Mouse (Mus musculus): ENCODE data around the gene Col15a1. TPM values are rescaled to one million over a fixed set of nuclear protein-coding genes. Genes with fewer than 3 reads are reported as not detected.

Col15a1 gene
- polyA plus RNA-seq, 1 experiment: 1.6 TPM

GRCm38 (mm10) chr4:47222146-47222545 lies 14.2 kb downstream of the Col15a1 start:
- Histone ChIP-seq H3K4me3 (ENCODE audit: low read depth, low read length) (no peak overlapping the region), H3K27me3 (ENCODE audit: control insufficient read depth, insufficient read depth, low read length, poor library complexity, severe bottlenecking) (no peaks in the 10 kb centered on the region), H3K9me3 (replicated peaks; ENCODE audit: control insufficient read depth, insufficient read depth, low read length, poor library complexity, severe bottlenecking) (no peaks in the 10 kb centered on the region; the same call in 1 of the 2 replicates), H3K9ac (ENCODE audit: low read depth, poor library complexity, severe bottlenecking) (no peak overlapping the region), H3K27ac (ENCODE audit: insufficient read depth, low read length) (no peak overlapping the region), H3K4me1 (ENCODE audit: control insufficient read depth, insufficient read depth, low read length) (no peaks in the 10 kb centered on the region), H3K36me3 (ENCODE audit: control insufficient read depth, insufficient read depth, low read length, poor library complexity, severe bottlenecking) (no peaks in the 10 kb centered on the region)
- TF ChIP-seq EP300 (IDR thresholded peaks at IDR 0.05; ENCODE audit: insufficient read depth, low read depth, low read length) (no peak), CTCF (IDR thresholded peaks at IDR 0.05; ENCODE audit: low read depth, low read length) (no peak), POLR2A (IDR thresholded peaks at IDR 0.05; ENCODE audit: insufficient read depth, low read length) (no peak)

- TF ChIP-seq POLR2A (IDR thresholded peaks at IDR 0.05; ENCODE audit: insufficient read depth, low read length) (no peak), CTCF (IDR thresholded peaks at IDR 0.05; ENCODE audit: low read depth, low read length) (no peak), EP300 (IDR thresholded peaks at IDR 0.05; ENCODE audit: insufficient read depth, low read depth, low read length) (no peak)
- Histone ChIP-seq H3K4me3 (ENCODE audit: low read depth, low read length) (no peak overlapping the region), H3K4me1 (ENCODE audit: control insufficient read depth, insufficient read depth, low read length) (no peaks in the 10 kb centered on the region), H3K9ac (ENCODE audit: low read depth, poor library complexity, severe bottlenecking) (no peak overlapping the region), H3K9me3 (replicated peaks; ENCODE audit: control insufficient read depth, insufficient read depth, low read length, poor library complexity, severe bottlenecking) (no peaks in the 10 kb centered on the region; the same call in 1 of the 2 replicates), H3K27ac (ENCODE audit: insufficient read depth, low read length) (no peak overlapping the region), H3K36me3 (ENCODE audit: control insufficient read depth, insufficient read depth, low read length, poor library complexity, severe bottlenecking) (no peaks in the 10 kb centered on the region), H3K27me3 (ENCODE audit: control insufficient read depth, insufficient read depth, low read length, poor library complexity, severe bottlenecking) (no peaks in the 10 kb centered on the region)
These were observed 18.0 kb downstream of the Col15a1 start for GRCm38 (mm10) chr4:47225920-47226319.

- Histone ChIP-seq H3K4me1 (ENCODE audit: control insufficient read depth, insufficient read depth, low read length) (no peaks in the 10 kb centered on the region), H3K36me3 (ENCODE audit: control insufficient read depth, insufficient read depth, low read length, poor library complexity, severe bottlenecking) (no peaks in the 10 kb centered on the region), H3K4me3 (ENCODE audit: low read depth, low read length) (no peak overlapping the region), H3K27ac (ENCODE audit: insufficient read depth, low read length) (no peak overlapping the region), H3K27me3 (ENCODE audit: control insufficient read depth, insufficient read depth, low read length, poor library complexity, severe bottlenecking) (no peaks in the 10 kb centered on the region), H3K9ac (ENCODE audit: low read depth, poor library complexity, severe bottlenecking) (no peak overlapping the region), H3K9me3 (replicated peaks; ENCODE audit: control insufficient read depth, insufficient read depth, low read length, poor library complexity, severe bottlenecking) (no peaks in the 10 kb centered on the region; the same call in 1 of the 2 replicates)
- no peak for TF ChIP-seq CTCF (IDR thresholded peaks at IDR 0.05; ENCODE audit: low read depth, low read length)
- TF ChIP-seq POLR2A (IDR thresholded peaks at IDR 0.05; ENCODE audit: insufficient read depth, low read length): no peak
- no peak for TF ChIP-seq EP300 (IDR thresholded peaks at IDR 0.05; ENCODE audit: insufficient read depth, low read depth, low read length)
These were observed 19.1 kb downstream of the Col15a1 start for GRCm38 (mm10) chr4:47227101-47227500.

GRCm38 (mm10) chr4:47227756-47228155 lies 19.8 kb downstream of the Col15a1 start:
- no peak overlapping the region for H3K27ac ChIP-seq (ENCODE audit: insufficient read depth, low read length)
- H3K27me3 ChIP-seq (ENCODE audit: control insufficient read depth, insufficient read depth, low read length, poor library complexity, severe bottlenecking): no peaks in the 10 kb centered on the region
- no peak overlapping the region for H3K4me3 ChIP-seq (ENCODE audit: low read depth, low read length)
- no peaks in the 10 kb centered on the region; the same call in 1 of the 2 replicates for H3K9me3 ChIP-seq (replicated peaks; ENCODE audit: control insufficient read depth, insufficient read depth, low read length, poor library complexity, severe bottlenecking)
- H3K36me3 ChIP-seq (ENCODE audit: control insufficient read depth, insufficient read depth, low read length, poor library complexity, severe bottlenecking): no peaks in the 10 kb centered on the region
- H3K9ac ChIP-seq (ENCODE audit: low read depth, poor library complexity, severe bottlenecking): no peak overlapping the region
- no peaks in the 10 kb centered on the region for H3K4me1 ChIP-seq (ENCODE audit: control insufficient read depth, insufficient read depth, low read length)
- no peak for TF ChIP-seq EP300 (IDR thresholded peaks at IDR 0.05; ENCODE audit: insufficient read depth, low read depth, low read length)
- TF ChIP-seq CTCF (IDR thresholded peaks at IDR 0.05; ENCODE audit: low read depth, low read length): no peak
- TF ChIP-seq POLR2A (IDR thresholded peaks at IDR 0.05; ENCODE audit: insufficient read depth, low read length): no peak

- H3K9ac ChIP-seq (ENCODE audit: low read depth, poor library complexity, severe bottlenecking): no peak overlapping the region
- no peaks in the 10 kb centered on the region for H3K36me3 ChIP-seq (ENCODE audit: control insufficient read depth, insufficient read depth, low read length, poor library complexity, severe bottlenecking)
- no peak overlapping the region for H3K4me3 ChIP-seq (ENCODE audit: low read depth, low read length)
- H3K4me1 ChIP-seq (ENCODE audit: control insufficient read depth, insufficient read depth, low read length): no peaks in the 10 kb centered on the region
- no peaks in the 10 kb centered on the region for H3K9me3 ChIP-seq (replicated peaks; ENCODE audit: control insufficient read depth, insufficient read depth, low read length, poor library complexity, severe bottlenecking)
- H3K27ac ChIP-seq (ENCODE audit: insufficient read depth, low read length): no peak overlapping the region
- TF ChIP-seq EP300 (IDR thresholded peaks at IDR 0.05; ENCODE audit: insufficient read depth, low read depth, low read length): no peak
- TF ChIP-seq CTCF (IDR thresholded peaks at IDR 0.05; ENCODE audit: low read depth, low read length): no peak
- no peak for TF ChIP-seq POLR2A (IDR thresholded peaks at IDR 0.05; ENCODE audit: insufficient read depth, low read length)
- no peaks in the 10 kb centered on the region for H3K27me3 ChIP-seq (ENCODE audit: control insufficient read depth, insufficient read depth, low read length, poor library complexity, severe bottlenecking)
These were observed 21.0 kb downstream of the Col15a1 start for GRCm38 (mm10) chr4:47228945-47229344.

GRCm38 (mm10) chr4:47230498-47230897 lies 22.5 kb downstream of the Col15a1 start:
- no peaks in the 10 kb centered on the region for H3K4me1 ChIP-seq (ENCODE audit: control insufficient read depth, insufficient read depth, low read length)
- H3K27ac ChIP-seq (ENCODE audit: insufficient read depth, low read length): no peak overlapping the region
- no peak overlapping the region for H3K9ac ChIP-seq (ENCODE audit: low read depth, poor library complexity, severe bottlenecking)
- H3K36me3 ChIP-seq (ENCODE audit: control insufficient read depth, insufficient read depth, low read length, poor library complexity, severe bottlenecking): no peaks in the 10 kb centered on the region
- no peak for TF ChIP-seq CTCF (IDR thresholded peaks at IDR 0.05; ENCODE audit: low read depth, low read length)
- TF ChIP-seq POLR2A (IDR thresholded peaks at IDR 0.05; ENCODE audit: insufficient read depth, low read length): no peak
- TF ChIP-seq EP300 (IDR thresholded peaks at IDR 0.05; ENCODE audit: insufficient read depth, low read depth, low read length): no peak
- H3K27me3 ChIP-seq (ENCODE audit: control insufficient read depth, insufficient read depth, low read length, poor library complexity, severe bottlenecking): no peaks in the 10 kb centered on the region
- H3K4me3 ChIP-seq (ENCODE audit: low read depth, low read length): no peak overlapping the region
- no peaks in the 10 kb centered on the region for H3K9me3 ChIP-seq (replicated peaks; ENCODE audit: control insufficient read depth, insufficient read depth, low read length, poor library complexity, severe bottlenecking)
